Mouse (Mus musculus) gastrocnemius, adult 2 months (tissue): ENCODE measurements around the gene Tor3a. TPM values are rescaled to one million over a fixed set of nuclear protein-coding genes. Genes with fewer than 3 reads are reported as not detected.
A peak's percentile ranks its signal among the peaks of the same experiment; 100 is the strongest.

Experiments
- DNase-seq: peaks from one replicate; pipeline ENCODE4 v3.0.0; 2022
- H3K27ac ChIP-seq: fragments of 200-600 bp; 2 replicates; pipeline ENCODE4 v1.8.1; 2022; ENCODE audit warnings: mild to moderate bottlenecking
- H3K4me3 ChIP-seq: fragments of 200-600 bp; 2 replicates; pipeline ENCODE4 v1.8.1; 2022; ENCODE audit warnings: mild to moderate bottlenecking, moderate library complexity
- CTCF ChIP-seq: fragments of 200-600 bp; IDR thresholded peaks from 2 replicates; pipeline ENCODE4 v1.8.1; 2022; ENCODE audit warnings: antibody characterized with exemption, mild to moderate bottlenecking, moderate library complexity
- intact Hi-C: fragments of 180-260 bp; cut with DNase I; formaldehyde crosslinking; loops from one replicate; pipeline ENCODE4 v1.15.1; 2025
- total RNA-seq, 2 experiments: library from RNA; stranded (reverse); gene quantifications; 2 replicates each; pipeline ENCODE4 v1.2.3; 2021

Gene Tor3a
- total RNA-seq, 2 experiments from 2014 or later, result 4.9 to 5.4 TPM

- no peak for DNase-seq
- no peak for TF ChIP-seq CTCF
- Histone ChIP-seq H3K27ac (peak overlapping the region; percentile 61), H3K4me3 (no peak overlapping the region)
- intact Hi-C loops, result no loop called here
These were observed 30.1 kb downstream of the Tor3a start for GRCm38 (mm10) chr1:156644061-156644460.

GRCm38 (mm10) chr1:156642813-156643212 is 31.3 kb downstream of the Tor3a start:
- intact Hi-C loops, result no loop called here
- no peak overlapping the region for H3K4me3 ChIP-seq
- TF ChIP-seq CTCF, result no peak
- DNase-seq, result no peak
- no peak overlapping the region for H3K27ac ChIP-seq

GRCm38 (mm10) chr1:156641808-156642207 is 32.3 kb downstream of the Tor3a start:
- H3K4me3 ChIP-seq, result no peak overlapping the region
- H3K27ac ChIP-seq, result no peak overlapping the region
- no peak for DNase-seq
- no peak for TF ChIP-seq CTCF
- intact Hi-C loops, result loop anchor here (2.0 kb wide), 1 partner anchor 35 kb away; no protein-coding TSS in a partner anchor

GRCm38 (mm10) chr1:156640577-156640976 is 33.6 kb downstream of the Tor3a start:
- peak; percentile 47 for TF ChIP-seq CTCF

GRCm38 (mm10) chr1:156639455-156639854 is 34.7 kb downstream of the Tor3a start:
- DNase-seq, result no peak
- intact Hi-C loops, result loop anchor here (10.0 kb wide), 1 partner anchor 375 kb away; no protein-coding TSS in a partner anchor
- Histone ChIP-seq H3K4me3 (no peak overlapping the region), H3K27ac (no peak overlapping the region)
- no peak for TF ChIP-seq CTCF

More at GRCm38 (mm10) chr1:156640577-156640976, 33.6 kb downstream of the Tor3a start:
- Histone ChIP-seq H3K4me3 (no peak overlapping the region), H3K27ac (no peak overlapping the region)
- intact Hi-C loops, result loop anchor here (2.0 kb wide), 1 partner anchor 36 kb away; no protein-coding TSS in a partner anchor
- DNase-seq, result no peak

GRCm38 (mm10) chr1:156635148-156635547 is 39.0 kb downstream of the Tor3a start:
- no peak for TF ChIP-seq CTCF
- intact Hi-C loops, result loop anchor here (10.0 kb wide), 1 partner anchor 370 kb away; no protein-coding TSS in a partner anchor

GRCm38 (mm10) chr1:156633095-156633494 is 41.1 kb downstream of the Tor3a start:
- Histone ChIP-seq H3K4me3 (no peak overlapping the region), H3K27ac (no peak overlapping the region)
- peak; percentile 35 for DNase-seq
- peak; percentile 72 for TF ChIP-seq CTCF
- intact Hi-C loops, result loop anchor here (1.0 to 10.0 kb wide), 4 partner anchors 46 to 368 kb away; no protein-coding TSS in a partner anchor

More at GRCm38 (mm10) chr1:156635148-156635547, 39.0 kb downstream of the Tor3a start:
- Histone ChIP-seq H3K4me3 (no peak overlapping the region), H3K27ac (no peak overlapping the region)
- DNase-seq, result no peak

GRCm38 (mm10) chr1:156630965-156631364 is 43.2 kb downstream of the Tor3a start:
- intact Hi-C loops, result loop anchor here (5.0 to 10.0 kb wide), 3 partner anchors 44 to 366 kb away; no protein-coding TSS in a partner anchor
- Histone ChIP-seq H3K27ac (no peak overlapping the region), H3K4me3 (no peak overlapping the region)
- peak; percentile 47 for TF ChIP-seq CTCF
- no peak for DNase-seq

- intact Hi-C loops, result loop anchor here (5.0 to 10.0 kb wide), 3 partner anchors 43 to 365 kb away; no protein-coding TSS in a partner anchor
- Histone ChIP-seq H3K4me3 (no peak overlapping the region), H3K27ac (no peak overlapping the region)
- TF ChIP-seq CTCF, result no peak
- no peak for DNase-seq
These were observed 44.2 kb downstream of the Tor3a start for GRCm38 (mm10) chr1:156629984-156630383.

GRCm38 (mm10) chr1:156626729-156627128 is 47.4 kb downstream of the Tor3a start:
- DNase-seq, result no peak
- no peak overlapping the region for H3K4me3 ChIP-seq
- no peak overlapping the region for H3K27ac ChIP-seq
- TF ChIP-seq CTCF, result peak; percentile 24; the same call in 1 of the 2 replicates
- intact Hi-C loops, result no loop called here

GRCm38 (mm10) chr1:156624231-156624630 is 49.9 kb downstream of the Tor3a start:
- Histone ChIP-seq H3K4me3 (no peak overlapping the region), H3K27ac (no peak overlapping the region)
- intact Hi-C loops, result no loop called here
- DNase-seq, result no peak
- TF ChIP-seq CTCF, result no peak

GRCm38 (mm10) chr1:156620951-156621350 is 53.2 kb downstream of the Tor3a start:
- no peak overlapping the region for H3K4me3 ChIP-seq
- no peak for DNase-seq
- H3K27ac ChIP-seq, result no peak overlapping the region
- intact Hi-C loops, result no loop called here
- no peak for TF ChIP-seq CTCF

GRCm38 (mm10) chr1:156620292-156620909 is 53.8 kb downstream of the Tor3a start:
- intact Hi-C loops, result no loop called here
- DNase-seq, result no peak
- Histone ChIP-seq H3K27ac (no peak overlapping the region), H3K4me3 (no peak overlapping the region)
- no peak for TF ChIP-seq CTCF
